Mouse (Mus musculus) layer of hippocampus, adult 8-10 months (tissue): ENCODE data around the gene Fam24a. TPM values are rescaled to one million over a fixed set of nuclear protein-coding genes. Genes with fewer than 3 reads are reported as not detected.

Experiments used
- DNase-seq, 2 experiments: peaks; one replicate each; pipeline ENCODE4 v3.0.0; 2022; ENCODE audit warnings: low spot score in 2 of 2
- total RNA-seq, 4 experiments: library from RNA; stranded (reverse); gene quantifications; 2 replicates each; pipeline ENCODE4 v1.2.4; 2022

The Fam24a gene
- total RNA-seq = not detected

- no peak for DNase-seq
Observed at GRCm38 (mm10) chr7:131333564-131333963, at the start of gene Fam24a. Gene Fam24a (plus strand): TSS chr7:131333864.

GRCm38 (mm10) chr7:131297151-131297550 lies 36.5 kb upstream of the Fam24a start:
- DNase-seq = no peak

GRCm38 (mm10) chr7:131303340-131303739 lies 30.3 kb upstream of the Fam24a start:
- no peak for DNase-seq

GRCm38 (mm10) chr7:131306733-131307132 lies 26.9 kb upstream of the Fam24a start:
- no peak for DNase-seq

- DNase-seq = no peak
Observed at GRCm38 (mm10) chr7:131314493-131314892, 19.2 kb upstream of the Fam24a start.

GRCm38 (mm10) chr7:131317587-131317986 lies 16.1 kb upstream of the Fam24a start:
- no peak for DNase-seq

- DNase-seq = no peak
Observed at GRCm38 (mm10) chr7:131318340-131318739, 15.3 kb upstream of the Fam24a start.

GRCm38 (mm10) chr7:131322192-131322591 lies 11.5 kb upstream of the Fam24a start, which contains the start of gene Cuzd1:
Gene Cuzd1 (minus strand): TSS chr7:131322292.
- DNase-seq = no peak

GRCm38 (mm10) chr7:131327054-131327453 lies 6.6 kb upstream of the Fam24a start:
- DNase-seq = no peak

- no peak for DNase-seq
Observed at GRCm38 (mm10) chr7:131329416-131329815, 4.2 kb upstream of the Fam24a start, which contains the start of gene Fam24b. Gene Fam24b (minus strand): TSS chr7:131329516.

- no peak for DNase-seq
Observed at GRCm38 (mm10) chr7:131331688-131332087, 2.0 kb upstream of the Fam24a start.

GRCm38 (mm10) chr7:131337502-131338068 lies 3.9 kb downstream of the Fam24a start:
- DNase-seq = no peak

- peak in 1 of 2 experiments; percentile 8 for DNase-seq
Observed at GRCm38 (mm10) chr7:131345856-131346541, 12.3 kb downstream of the Fam24a start.

GRCm38 (mm10) chr7:131356105-131356504 lies 22.4 kb downstream of the Fam24a start:
- no peak for DNase-seq

GRCm38 (mm10) chr7:131362269-131362614 lies 28.6 kb downstream of the Fam24a start:
- no peak for DNase-seq

- DNase-seq = peak; percentile 93
Observed at GRCm38 (mm10) chr7:131362615-131363300, 29.1 kb downstream of the Fam24a start, which contains the start of gene 2310057M21Rik. Gene 2310057M21Rik (minus strand): TSS chr7:131362759.

GRCm38 (mm10) chr7:131364131-131364530 lies 30.5 kb downstream of the Fam24a start:
- no peak for DNase-seq

GRCm38 (mm10) chr7:131370648-131371469 lies 37.2 kb downstream of the Fam24a start, which contains the start of gene Pstk:
Gene Pstk (plus strand): TSS chr7:131371141.
- peak; percentile 85 to 89 for DNase-seq

- DNase-seq = no peak
Observed at GRCm38 (mm10) chr7:131371470-131371860, 37.8 kb downstream of the Fam24a start.

GRCm38 (mm10) chr7:131371880-131372651 lies 38.4 kb downstream of the Fam24a start:
- no peak for DNase-seq
